Mouse (Mus musculus): Measurements from ENCODE around the gene Myo1e. TPM values are rescaled to one million over a fixed set of nuclear protein-coding genes. Genes with fewer than 3 reads are reported as not detected.

Gene Myo1e
- polyA plus RNA-seq, 1 experiment from 2014 or later = 20.6 TPM

- Histone ChIP-seq H3K36me3 (ENCODE audit: control insufficient read depth, insufficient read depth, low read length) (no peaks in the 10 kb centered on the region), H3K4me2 (replicated peaks; ENCODE audit: low read depth, low read length) (no peak overlapping the region), H3K27ac (ENCODE audit: low read depth, low read length) (no peak overlapping the region), H3K9me3 (ENCODE audit: control insufficient read depth, low read length) (no peaks in the 10 kb centered on the region), H3K27me3 (ENCODE audit: control insufficient read depth, insufficient read depth, low read length) (no peaks in the 10 kb centered on the region), H3K9ac (ENCODE audit: low read depth, low read length) (no peak overlapping the region), H3K4me1 (ENCODE audit: control insufficient read depth, insufficient read depth, low read length) (peaks cover 11% of the 10 kb centered on the region), H3K4me3 (ENCODE audit: low read length) (no peak overlapping the region)
- WGBS = 92% methylated on average over 14 of the region's 14 CpGs
- no peak for ATAC-seq (ENCODE audit: low FRiP score, low TSS enrichment)
Observed at GRCm38 (mm10) chr9:70211638-70212037, 4.5 kb downstream of the Myo1e start.

GRCm38 (mm10) chr9:70216517-70216916 is 9.4 kb downstream of the Myo1e start:
- H3K4me3 ChIP-seq (ENCODE audit: low read length) = no peak overlapping the region
- no peak overlapping the region for H3K9ac ChIP-seq (ENCODE audit: low read depth, low read length)
- no peaks in the 10 kb centered on the region for H3K36me3 ChIP-seq (ENCODE audit: control insufficient read depth, insufficient read depth, low read length)
- H3K9me3 ChIP-seq (ENCODE audit: control insufficient read depth, low read length) = no peaks in the 10 kb centered on the region
- H3K27me3 ChIP-seq (ENCODE audit: control insufficient read depth, insufficient read depth, low read length) = no peaks in the 10 kb centered on the region
- no peaks in the 10 kb centered on the region for H3K4me1 ChIP-seq (ENCODE audit: control insufficient read depth, insufficient read depth, low read length)
- H3K27ac ChIP-seq (ENCODE audit: low read depth, low read length) = no peak overlapping the region
- no peak overlapping the region for H3K4me2 ChIP-seq (replicated peaks; ENCODE audit: low read depth, low read length)
- no peak for ATAC-seq (ENCODE audit: low FRiP score, low TSS enrichment)
- WGBS = 77% methylated on average over 6 of the region's 6 CpGs

GRCm38 (mm10) chr9:70219295-70219931 is 12.3 kb downstream of the Myo1e start:
- 63% methylated on average over 6 of the region's 6 CpGs for WGBS
- Histone ChIP-seq H3K36me3 (ENCODE audit: control insufficient read depth, insufficient read depth, low read length) (no peaks in the 10 kb centered on the region), H3K4me2 (replicated peaks; ENCODE audit: low read depth, low read length) (no peak overlapping the region), H3K9ac (ENCODE audit: low read depth, low read length) (no peak overlapping the region), H3K4me1 (ENCODE audit: control insufficient read depth, insufficient read depth, low read length) (peaks cover 6% of the 10 kb centered on the region), H3K4me3 (ENCODE audit: low read length) (no peak overlapping the region), H3K9me3 (ENCODE audit: control insufficient read depth, low read length) (no peaks in the 10 kb centered on the region), H3K27me3 (ENCODE audit: control insufficient read depth, insufficient read depth, low read length) (no peaks in the 10 kb centered on the region), H3K27ac (ENCODE audit: low read depth, low read length) (no peak overlapping the region)
- ATAC-seq (ENCODE audit: low FRiP score, low TSS enrichment) = 0 out of 2 replicates have a peak, but pooled peaks have one; percentile 39

GRCm38 (mm10) chr9:70220461-70221170 is 13.5 kb downstream of the Myo1e start:
- ATAC-seq (ENCODE audit: low FRiP score, low TSS enrichment) = no peak
- Histone ChIP-seq H3K4me1 (ENCODE audit: control insufficient read depth, insufficient read depth, low read length) (peaks cover 11% of the 10 kb centered on the region), H3K4me2 (replicated peaks; ENCODE audit: low read depth, low read length) (no peak overlapping the region), H3K9ac (ENCODE audit: low read depth, low read length) (no peak overlapping the region), H3K36me3 (ENCODE audit: control insufficient read depth, insufficient read depth, low read length) (no peaks in the 10 kb centered on the region), H3K9me3 (ENCODE audit: control insufficient read depth, low read length) (no peaks in the 10 kb centered on the region), H3K27me3 (ENCODE audit: control insufficient read depth, insufficient read depth, low read length) (no peaks in the 10 kb centered on the region), H3K27ac (ENCODE audit: low read depth, low read length) (no peak overlapping the region), H3K4me3 (ENCODE audit: low read length) (no peak overlapping the region)
- WGBS = 67% methylated on average over 7 of the region's 7 CpGs

GRCm38 (mm10) chr9:70223142-70223541 is 16.0 kb downstream of the Myo1e start:
- Histone ChIP-seq H3K4me1 (ENCODE audit: control insufficient read depth, insufficient read depth, low read length) (peaks cover 11% of the 10 kb centered on the region), H3K9me3 (ENCODE audit: control insufficient read depth, low read length) (no peaks in the 10 kb centered on the region), H3K4me3 (ENCODE audit: low read length) (no peak overlapping the region), H3K4me2 (replicated peaks; ENCODE audit: low read depth, low read length) (no peak overlapping the region), H3K36me3 (ENCODE audit: control insufficient read depth, insufficient read depth, low read length) (no peaks in the 10 kb centered on the region), H3K27ac (ENCODE audit: low read depth, low read length) (no peak overlapping the region), H3K27me3 (ENCODE audit: control insufficient read depth, insufficient read depth, low read length) (no peaks in the 10 kb centered on the region), H3K9ac (ENCODE audit: low read depth, low read length) (no peak overlapping the region)
- ATAC-seq (ENCODE audit: low FRiP score, low TSS enrichment) = no peak
- 71% methylated on average over 4 of the region's 4 CpGs for WGBS

- 0 out of 2 replicates have a peak overlapping the region, but pooled peaks have one; percentile 6 for H3K27ac ChIP-seq (ENCODE audit: low read depth, low read length)
- 40% methylated on average over 4 of the region's 4 CpGs for WGBS
Observed at GRCm38 (mm10) chr9:70224046-70224445, 16.9 kb downstream of the Myo1e start.

GRCm38 (mm10) chr9:70226359-70226758 is 19.2 kb downstream of the Myo1e start:
- Histone ChIP-seq H3K27ac (ENCODE audit: low read depth, low read length) (no peak overlapping the region), H3K4me1 (ENCODE audit: control insufficient read depth, insufficient read depth, low read length) (peaks cover 11% of the 10 kb centered on the region), H3K36me3 (ENCODE audit: control insufficient read depth, insufficient read depth, low read length) (no peaks in the 10 kb centered on the region), H3K9ac (ENCODE audit: low read depth, low read length) (no peak overlapping the region), H3K4me2 (replicated peaks; ENCODE audit: low read depth, low read length) (no peak overlapping the region), H3K27me3 (ENCODE audit: control insufficient read depth, insufficient read depth, low read length) (no peaks in the 10 kb centered on the region), H3K4me3 (ENCODE audit: low read length) (no peak overlapping the region), H3K9me3 (ENCODE audit: control insufficient read depth, low read length) (no peaks in the 10 kb centered on the region)
- 77% methylated on average over 4 of the region's 4 CpGs for WGBS
- ATAC-seq (ENCODE audit: low FRiP score, low TSS enrichment) = no peak

More at GRCm38 (mm10) chr9:70224046-70224445, 16.9 kb downstream of the Myo1e start:
- Histone ChIP-seq H3K4me1 (ENCODE audit: control insufficient read depth, insufficient read depth, low read length) (peaks cover 11% of the 10 kb centered on the region), H3K27me3 (ENCODE audit: control insufficient read depth, insufficient read depth, low read length) (no peaks in the 10 kb centered on the region), H3K4me3 (ENCODE audit: low read length) (no peak overlapping the region), H3K36me3 (ENCODE audit: control insufficient read depth, insufficient read depth, low read length) (no peaks in the 10 kb centered on the region), H3K9me3 (ENCODE audit: control insufficient read depth, low read length) (no peaks in the 10 kb centered on the region), H3K4me2 (replicated peaks; ENCODE audit: low read depth, low read length) (no peak overlapping the region), H3K9ac (ENCODE audit: low read depth, low read length) (no peak overlapping the region)
- no peak for ATAC-seq (ENCODE audit: low FRiP score, low TSS enrichment)

- H3K4me2 ChIP-seq (replicated peaks; ENCODE audit: low read depth, low read length) = no peak overlapping the region
- WGBS = 54% methylated on average over 8 of the region's 8 CpGs
- H3K36me3 ChIP-seq (ENCODE audit: control insufficient read depth, insufficient read depth, low read length) = no peaks in the 10 kb centered on the region
- 0 out of 2 replicates have a peak, but pooled peaks cover under 1% of the 10 kb centered on the region for H3K4me1 ChIP-seq (ENCODE audit: control insufficient read depth, insufficient read depth, low read length)
- no peak overlapping the region for H3K9ac ChIP-seq (ENCODE audit: low read depth, low read length)
- no peak overlapping the region for H3K4me3 ChIP-seq (ENCODE audit: low read length)
- no peaks in the 10 kb centered on the region for H3K9me3 ChIP-seq (ENCODE audit: control insufficient read depth, low read length)
- no peaks in the 10 kb centered on the region for H3K27me3 ChIP-seq (ENCODE audit: control insufficient read depth, insufficient read depth, low read length)
- no peak for ATAC-seq (ENCODE audit: low FRiP score, low TSS enrichment)
- H3K27ac ChIP-seq (ENCODE audit: low read depth, low read length) = no peak overlapping the region
Observed at GRCm38 (mm10) chr9:70229823-70230222, 22.7 kb downstream of the Myo1e start.

All from kidney, embryonic 14.5 days (tissue).